Mouse (Mus musculus): ENCODE measurements at regions not wholly inside any gene's neighbourhood (a gene's known extent, or its start where the extent isn't known, plus 50 kb on each side); places are given as distances from the start of the nearest gene placed in this dataset.
A peak's percentile ranks its signal among the peaks of the same experiment; 100 is the strongest.

- peak; percentile 9 for DNase-seq (ENCODE audit: low read depth, low spot score)
Observed at GRCm38 (mm10) chr6:33117877-33118276, 57.8 kb upstream of the Chchd3 start.

GRCm38 (mm10) chr6:33120581-33120980 is 60.5 kb upstream of the Chchd3 start:
- DNase-seq (ENCODE audit: low read depth, low spot score): no peak

GRCm38 (mm10) chr6:33126574-33126973 is 66.5 kb upstream of the Chchd3 start:
- peak; percentile 91 for DNase-seq (ENCODE audit: low read depth, low spot score)

GRCm38 (mm10) chr6:33136906-33137305 is 76.8 kb upstream of the Chchd3 start:
- no peak for DNase-seq (ENCODE audit: low read depth, low spot score)

- peak; percentile 48 for DNase-seq (ENCODE audit: low read depth, low spot score)
Observed at GRCm38 (mm10) chr6:33137823-33138222, 77.8 kb upstream of the Chchd3 start.

GRCm38 (mm10) chr6:33166479-33166878 is 82.4 kb upstream of the Exoc4 start:
- DNase-seq (ENCODE audit: low read depth, low spot score): no peak

DNA sequence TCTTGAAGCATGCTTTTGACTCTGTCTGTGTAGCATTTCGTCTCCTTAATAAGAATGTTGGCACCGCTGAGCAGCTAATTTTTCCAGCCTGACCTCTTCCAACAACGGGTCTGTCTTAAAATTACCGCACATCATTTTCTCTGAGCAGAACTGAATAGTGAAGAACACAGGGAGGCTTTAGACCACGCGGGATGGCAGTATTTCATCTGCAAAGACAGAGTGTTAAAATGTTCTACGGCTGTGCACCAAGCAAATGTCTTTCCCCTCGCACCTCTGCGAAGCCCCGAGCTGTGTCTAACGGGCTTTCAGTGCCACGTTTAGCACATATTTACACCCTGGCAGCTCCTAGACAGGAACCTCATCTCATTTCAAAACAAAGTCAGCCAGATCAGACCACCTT is 75.3 kb upstream of the Exoc4 start:
- DNase-seq (ENCODE audit: low read depth, low spot score): no peak

GRCm38 (mm10) chr6:33174616-33175015 is 74.3 kb upstream of the Exoc4 start:
- peak; percentile 36 for DNase-seq (ENCODE audit: low read depth, low spot score)

GRCm38 (mm10) chr6:33189521-33190246 is 59.2 kb upstream of the Exoc4 start:
- DNase-seq (ENCODE audit: low read depth, low spot score): no peak

DNA sequence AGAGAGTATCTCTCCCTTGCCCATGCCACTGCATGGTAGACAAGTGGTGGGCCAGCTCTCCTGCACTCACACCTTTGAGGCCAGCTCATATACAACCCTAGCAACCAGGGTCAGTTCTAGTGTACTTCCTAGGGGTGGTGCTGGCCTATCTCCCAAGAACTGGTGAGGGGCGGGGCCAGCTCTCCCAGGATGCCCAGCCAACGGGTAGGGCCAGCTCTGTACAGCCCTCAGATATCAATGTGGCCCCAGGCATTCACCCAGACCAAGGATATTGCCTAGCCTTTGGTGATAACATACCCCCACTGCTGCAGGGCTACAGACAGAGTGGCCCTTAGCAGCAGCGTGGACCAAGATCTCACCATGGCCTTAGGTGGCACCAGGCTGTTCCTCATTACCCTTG is 55.1 kb upstream of the Exoc4 start:
- DNase-seq (ENCODE audit: low read depth, low spot score): no peak
